Mouse (Mus musculus): ENCODE measurements at regions not wholly inside any gene's neighbourhood (a gene's known extent, or its start where the extent isn't known, plus 50 kb on each side); places are given as distances from the start of the nearest gene placed in this dataset.

- 49% methylated on average over 2 of the region's 2 CpGs for WGBS
- H3K36me3 ChIP-seq (ENCODE audit: control insufficient read depth, insufficient read depth): no peaks in the 10 kb centered on the region
- H3K27ac ChIP-seq (ENCODE audit: low read length): peak overlapping the region; percentile 1; the same call in 1 of the 2 replicates
Measured at GRCm38 (mm10) chr2:105454353-105454752, 55.2 kb upstream of the Rcn1 start.

DNA sequence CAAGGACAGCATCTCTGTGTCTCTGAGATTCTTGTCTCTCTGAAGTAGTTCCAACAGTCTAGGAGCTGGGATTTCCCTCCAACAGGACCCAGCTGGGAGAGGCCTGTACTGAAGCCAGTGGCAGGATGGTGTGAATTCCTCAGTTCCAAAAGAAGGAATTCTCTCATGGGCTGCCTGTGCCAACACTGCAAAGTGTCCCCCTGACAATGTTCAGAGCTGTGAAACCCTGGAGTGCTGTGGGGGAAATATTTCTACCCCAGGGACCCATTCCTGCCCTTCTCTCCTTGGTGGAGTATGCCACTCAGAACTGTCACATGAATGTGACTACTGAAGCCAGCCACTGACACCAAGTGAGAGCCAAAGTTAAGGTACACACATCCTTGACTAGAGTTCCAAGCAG, 55.7 kb upstream of the Rcn1 start:
- peak; percentile 87 for ATAC-seq (replicated peaks; ENCODE audit: extremely low read depth, insufficient read depth, low FRiP score)
- H3K27me3 ChIP-seq (ENCODE audit: control insufficient read depth, insufficient read depth, low read length): no peaks in the 10 kb centered on the region
- no peak overlapping the region for H3K4me2 ChIP-seq (ENCODE audit: low read depth, low read length)
- H3K4me1 ChIP-seq (ENCODE audit: control insufficient read depth, insufficient read depth, low read length): peaks cover 4% of the 10 kb centered on the region
- no peaks in the 10 kb centered on the region for H3K36me3 ChIP-seq (ENCODE audit: control insufficient read depth, insufficient read depth)
- peak overlapping the region; percentile 45; the same call in 1 of the 2 replicates for H3K27ac ChIP-seq (ENCODE audit: low read length)
- H3K9ac ChIP-seq (ENCODE audit: low read length): no peak overlapping the region
- no peak overlapping the region for H3K4me3 ChIP-seq (ENCODE audit: low read length)
- no peaks in the 10 kb centered on the region for H3K9me3 ChIP-seq (replicated peaks; ENCODE audit: control insufficient read depth, low read length)

More at GRCm38 (mm10) chr2:105454353-105454752, 55.2 kb upstream of the Rcn1 start:
- Histone ChIP-seq H3K9me3 (replicated peaks; ENCODE audit: control insufficient read depth, low read length) (no peaks in the 10 kb centered on the region), H3K27me3 (ENCODE audit: control insufficient read depth, insufficient read depth, low read length) (no peaks in the 10 kb centered on the region), H3K4me1 (ENCODE audit: control insufficient read depth, insufficient read depth, low read length) (peaks cover 4% of the 10 kb centered on the region), H3K9ac (ENCODE audit: low read length) (no peak overlapping the region), H3K4me2 (ENCODE audit: low read depth, low read length) (no peak overlapping the region), H3K4me3 (ENCODE audit: low read length) (no peak overlapping the region)
- no peak for ATAC-seq (replicated peaks; ENCODE audit: extremely low read depth, insufficient read depth, low FRiP score)

DNA sequence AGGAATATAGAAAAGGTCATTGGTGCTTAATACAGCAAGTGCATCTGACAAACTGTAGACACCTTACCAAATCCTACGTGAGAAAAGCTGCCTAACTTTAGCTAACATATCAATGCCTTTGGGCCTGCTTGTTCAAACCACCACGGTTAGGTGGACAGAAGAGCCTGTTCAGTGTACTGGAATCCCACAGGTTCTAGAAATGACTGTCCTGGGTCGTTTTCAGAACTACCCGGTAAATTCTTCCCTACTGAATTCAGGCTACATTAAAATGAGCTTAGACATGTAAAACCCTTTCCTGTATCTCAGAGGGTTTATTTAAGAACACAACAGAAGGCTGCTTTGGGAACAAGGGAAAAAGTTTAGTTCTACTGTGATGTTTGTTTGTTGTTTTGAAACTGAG, 59.5 kb upstream of the Rcn1 start:
- Histone ChIP-seq H3K4me3 (ENCODE audit: low read length) (no peak overlapping the region), H3K4me2 (ENCODE audit: low read depth, low read length) (no peak overlapping the region), H3K9me3 (replicated peaks; ENCODE audit: control insufficient read depth, low read length) (no peaks in the 10 kb centered on the region), H3K36me3 (ENCODE audit: control insufficient read depth, insufficient read depth) (no peaks in the 10 kb centered on the region), H3K4me1 (ENCODE audit: control insufficient read depth, insufficient read depth, low read length) (peaks cover 4% of the 10 kb centered on the region), H3K27ac (ENCODE audit: low read length) (no peak overlapping the region), H3K27me3 (ENCODE audit: control insufficient read depth, insufficient read depth, low read length) (no peaks in the 10 kb centered on the region), H3K9ac (ENCODE audit: low read length) (no peak overlapping the region)
- 84% methylated on average over 4 of the region's 4 CpGs for WGBS
- no peak for ATAC-seq (replicated peaks; ENCODE audit: extremely low read depth, insufficient read depth, low FRiP score)

GRCm38 (mm10) chr2:105459512-105459911, 60.4 kb upstream of the Rcn1 start:
- Histone ChIP-seq H3K4me2 (ENCODE audit: low read depth, low read length) (no peak overlapping the region), H3K9me3 (replicated peaks; ENCODE audit: control insufficient read depth, low read length) (no peaks in the 10 kb centered on the region), H3K4me1 (ENCODE audit: control insufficient read depth, insufficient read depth, low read length) (peaks cover 1% of the 10 kb centered on the region; the same call in 1 of the 2 replicates), H3K9ac (ENCODE audit: low read length) (no peak overlapping the region), H3K36me3 (ENCODE audit: control insufficient read depth, insufficient read depth) (no peaks in the 10 kb centered on the region), H3K4me3 (ENCODE audit: low read length) (no peak overlapping the region), H3K27ac (ENCODE audit: low read length) (no peak overlapping the region), H3K27me3 (ENCODE audit: control insufficient read depth, insufficient read depth, low read length) (no peaks in the 10 kb centered on the region)
- 74% methylated on average over 9 of the region's 9 CpGs for WGBS
- ATAC-seq (replicated peaks; ENCODE audit: extremely low read depth, insufficient read depth, low FRiP score): no peak

DNA sequence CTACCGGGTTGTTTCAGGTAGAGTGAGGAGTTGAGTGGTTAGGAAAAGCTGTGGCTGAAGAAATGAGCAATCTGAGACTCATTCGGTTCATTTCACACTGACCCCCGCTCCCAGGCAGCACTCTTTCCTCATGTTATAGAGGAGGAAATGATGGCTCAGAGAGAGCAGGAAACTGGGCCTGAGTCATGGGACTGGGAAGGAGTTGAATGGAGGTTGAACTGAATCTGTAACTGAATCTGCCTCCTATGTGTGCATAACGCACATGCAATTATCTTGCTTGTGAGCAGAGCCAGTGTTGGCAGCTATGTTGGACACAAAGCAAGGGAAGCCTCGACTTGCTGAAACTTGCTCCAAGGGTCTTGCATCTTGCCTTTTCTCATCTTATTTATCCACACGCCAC, 66.5 kb upstream of the Rcn1 start:
- H3K9me3 ChIP-seq (replicated peaks; ENCODE audit: control insufficient read depth, low read length): no peaks in the 10 kb centered on the region
- H3K4me1 ChIP-seq (ENCODE audit: control insufficient read depth, insufficient read depth, low read length): no peaks in the 10 kb centered on the region
- H3K4me2 ChIP-seq (ENCODE audit: low read depth, low read length): no peak overlapping the region
- H3K27ac ChIP-seq (ENCODE audit: low read length): no peak overlapping the region
- ATAC-seq (replicated peaks; ENCODE audit: extremely low read depth, insufficient read depth, low FRiP score): no peak
- no peak overlapping the region for H3K9ac ChIP-seq (ENCODE audit: low read length)
- H3K27me3 ChIP-seq (ENCODE audit: control insufficient read depth, insufficient read depth, low read length): no peaks in the 10 kb centered on the region
- 76% methylated on average over 6 of the region's 6 CpGs for WGBS
- no peak overlapping the region for H3K4me3 ChIP-seq (ENCODE audit: low read length)
- no peaks in the 10 kb centered on the region for H3K36me3 ChIP-seq (ENCODE audit: control insufficient read depth, insufficient read depth)

DNA sequence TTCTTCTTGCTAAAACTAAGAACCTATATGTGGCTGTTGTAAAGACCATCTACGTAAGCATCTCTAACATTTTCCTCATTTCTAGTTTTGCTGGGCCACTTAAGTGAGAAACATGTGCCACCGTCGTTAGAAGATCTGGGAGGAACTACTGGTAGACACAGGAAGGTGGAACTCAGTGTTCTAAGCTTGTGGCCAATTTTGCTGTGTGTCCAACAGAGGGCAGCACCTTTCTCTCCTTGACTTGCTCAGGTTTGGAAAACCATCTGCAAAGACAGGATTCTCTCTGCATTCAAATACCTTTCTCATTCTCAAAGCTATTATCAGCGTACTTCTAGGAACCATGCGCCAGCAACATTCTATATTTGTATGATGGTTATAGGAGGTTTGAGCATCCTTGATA, 69.8 kb upstream of the Rcn1 start:
- Histone ChIP-seq H3K27me3 (ENCODE audit: control insufficient read depth, insufficient read depth, low read length) (no peaks in the 10 kb centered on the region), H3K27ac (ENCODE audit: low read length) (no peak overlapping the region), H3K9ac (ENCODE audit: low read length) (no peak overlapping the region), H3K4me2 (ENCODE audit: low read depth, low read length) (no peak overlapping the region), H3K36me3 (ENCODE audit: control insufficient read depth, insufficient read depth) (no peaks in the 10 kb centered on the region), H3K9me3 (replicated peaks; ENCODE audit: control insufficient read depth, low read length) (no peaks in the 10 kb centered on the region), H3K4me3 (ENCODE audit: low read length) (no peak overlapping the region), H3K4me1 (ENCODE audit: control insufficient read depth, insufficient read depth, low read length) (no peaks in the 10 kb centered on the region)
- WGBS: 22% methylated on average over 5 of the region's 5 CpGs
- ATAC-seq (replicated peaks; ENCODE audit: extremely low read depth, insufficient read depth, low FRiP score): no peak

DNA sequence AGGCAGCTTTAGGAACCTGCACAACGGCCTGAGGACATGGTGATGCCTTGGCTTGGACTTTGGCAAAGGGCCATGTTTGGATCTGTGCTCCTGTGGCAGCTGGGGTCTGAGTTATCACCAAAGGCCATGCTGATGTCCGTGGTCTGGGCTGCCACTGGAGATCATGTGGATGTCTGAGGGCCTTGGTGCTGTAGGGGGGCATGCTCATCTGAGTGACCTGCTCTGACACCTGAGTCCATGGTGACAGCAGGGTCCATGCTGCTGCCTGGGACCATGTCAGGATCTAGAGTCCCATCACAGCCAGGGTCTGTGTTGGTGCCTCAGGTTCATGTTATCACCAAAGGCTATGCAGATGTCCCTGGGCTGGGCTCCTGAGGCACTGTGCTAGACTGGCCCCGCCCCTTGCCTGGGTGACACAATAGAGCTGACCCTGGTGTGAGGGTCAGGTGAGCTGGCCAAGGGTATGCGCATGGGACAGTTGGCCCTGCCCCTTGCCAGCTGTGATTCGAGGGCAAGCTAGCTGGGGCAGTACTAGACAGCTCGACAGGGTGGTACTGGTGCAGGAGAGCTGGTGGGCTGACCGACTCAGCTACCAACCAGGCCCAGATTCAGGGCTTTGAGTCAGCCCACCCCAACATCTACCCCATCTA, 77.0 kb upstream of the Rcn1 start:
- no peak overlapping the region for H3K4me2 ChIP-seq (ENCODE audit: low read depth, low read length)
- no peaks in the 10 kb centered on the region for H3K27me3 ChIP-seq (ENCODE audit: control insufficient read depth, insufficient read depth, low read length)
- H3K36me3 ChIP-seq (ENCODE audit: control insufficient read depth, insufficient read depth): no peaks in the 10 kb centered on the region
- H3K27ac ChIP-seq (ENCODE audit: low read length): no peak overlapping the region
- H3K9ac ChIP-seq (ENCODE audit: low read length): no peak overlapping the region
- 0 out of 2 replicates have a peak, but pooled peaks have one; percentile 28 for ATAC-seq (replicated peaks; ENCODE audit: extremely low read depth, insufficient read depth, low FRiP score)
- no peaks in the 10 kb centered on the region for H3K9me3 ChIP-seq (replicated peaks; ENCODE audit: control insufficient read depth, low read length)
- H3K4me3 ChIP-seq (ENCODE audit: low read length): no peak overlapping the region
- H3K4me1 ChIP-seq (ENCODE audit: control insufficient read depth, insufficient read depth, low read length): no peaks in the 10 kb centered on the region
- 81% methylated on average over 7 of the region's 7 CpGs for WGBS

- Histone ChIP-seq H3K9ac (ENCODE audit: low read length) (no peak overlapping the region), H3K9me3 (replicated peaks; ENCODE audit: control insufficient read depth, low read length) (no peaks in the 10 kb centered on the region)
- WGBS: 80% methylated on average over 11 of the region's 11 CpGs
Measured at GRCm38 (mm10) chr2:105481990-105482592, 83.0 kb upstream of the Rcn1 start.

DNA sequence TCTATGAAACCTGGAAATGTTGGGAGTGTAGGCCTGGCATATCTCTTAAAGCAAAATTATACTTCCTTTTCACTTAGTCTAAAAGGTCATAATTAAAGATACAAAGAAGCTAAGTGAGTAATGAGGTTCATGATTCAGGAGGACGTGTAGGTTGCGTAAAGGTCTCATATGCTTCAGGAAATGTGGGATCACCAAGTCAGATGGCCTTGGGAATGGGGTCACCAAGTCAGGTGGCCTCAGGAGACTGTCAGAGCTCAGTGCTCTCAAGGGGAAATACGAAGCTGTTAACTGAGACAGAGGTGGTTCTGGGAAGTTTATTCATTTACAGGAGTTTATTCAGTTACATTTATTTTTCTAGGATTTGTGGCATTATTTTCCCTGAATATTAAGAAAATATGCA, 85.4 kb upstream of the Rcn1 start:
- Histone ChIP-seq H3K27ac (ENCODE audit: low read length) (no peak overlapping the region), H3K4me3 (ENCODE audit: low read length) (no peak overlapping the region), H3K36me3 (ENCODE audit: control insufficient read depth, insufficient read depth) (no peaks in the 10 kb centered on the region), H3K4me2 (ENCODE audit: low read depth, low read length) (no peak overlapping the region), H3K9ac (ENCODE audit: low read length) (no peak overlapping the region), H3K27me3 (ENCODE audit: control insufficient read depth, insufficient read depth, low read length) (no peaks in the 10 kb centered on the region), H3K9me3 (replicated peaks; ENCODE audit: control insufficient read depth, low read length) (no peaks in the 10 kb centered on the region), H3K4me1 (ENCODE audit: control insufficient read depth, insufficient read depth, low read length) (no peaks in the 10 kb centered on the region)
- no peak for ATAC-seq (replicated peaks; ENCODE audit: extremely low read depth, insufficient read depth, low FRiP score)
- 70% methylated on average over 3 of the region's 3 CpGs for WGBS

More at GRCm38 (mm10) chr2:105481990-105482592, 83.0 kb upstream of the Rcn1 start:
- H3K27ac ChIP-seq (ENCODE audit: low read length): no peak overlapping the region
- H3K36me3 ChIP-seq (ENCODE audit: control insufficient read depth, insufficient read depth): no peaks in the 10 kb centered on the region
- no peak overlapping the region for H3K4me3 ChIP-seq (ENCODE audit: low read length)
- H3K27me3 ChIP-seq (ENCODE audit: control insufficient read depth, insufficient read depth, low read length): no peaks in the 10 kb centered on the region
- no peaks in the 10 kb centered on the region for H3K4me1 ChIP-seq (ENCODE audit: control insufficient read depth, insufficient read depth, low read length)
- no peak for ATAC-seq (replicated peaks; ENCODE audit: extremely low read depth, insufficient read depth, low FRiP score)
- H3K4me2 ChIP-seq (ENCODE audit: low read depth, low read length): no peak overlapping the region

Data from heart, embryonic 16.5 days (tissue).